Mouse (Mus musculus) megakaryocyte, embryonic 14.5 days (primary cell): ENCODE results near the gene Rasa2. TPM values are rescaled to one million over a fixed set of nuclear protein-coding genes. Genes with fewer than 3 reads are reported as not detected.
"Not testable (repeated sequence)": the region's sequence is repeated elsewhere in the genome, so short reads cannot be mapped to it uniquely, and the experiment has no call there.

Experiments used
- H3K27me3 ChIP-seq: replicated peaks from 2 replicates; pipeline ENCODE3; 2012; ENCODE audit warnings: inconsistent platforms
- H3K36me3 ChIP-seq: replicated peaks from 2 replicates; pipeline ENCODE3; 2012; ENCODE audit warnings: low read length, inconsistent platforms, mixed read lengths
- H3K4me1 ChIP-seq: 2 replicates; pipeline ENCODE4 v1.6.1; 2012; ENCODE audit warnings: inconsistent platforms
- H3K4me3 ChIP-seq: replicated peaks from 2 replicates; pipeline ENCODE3; 2012; ENCODE audit warnings: moderate library complexity, mild to moderate bottlenecking, inconsistent platforms
- H3K9me3 ChIP-seq: 2 replicates; pipeline ENCODE4 v1.6.1; 2012; ENCODE audit warnings: inconsistent platforms
- FLI1 ChIP-seq: IDR thresholded peaks from 2 replicates; pipeline ENCODE4 v1.6.1; 2012; ENCODE audit warnings: low read length, inconsistent platforms, mixed read lengths
- GATA1 ChIP-seq: IDR thresholded peaks from 3 replicates; pipeline ENCODE4 v1.6.1; 2012; ENCODE audit warnings: mixed read lengths, low read length, inconsistent platforms, borderline replicate concordance
- polyA plus RNA-seq: library from polyadenylated mRNA; stranded (reverse); fragments of >175 nt; gene quantifications from 2 replicates; pipeline ENCODE4 v1.2.3, GENCODE M21; 2012; ENCODE audit warnings: low replicate concordance; ENCODE audit not compliant: insufficient read depth

The Rasa2 gene
- polyA plus RNA-seq, 1 experiment, result 0.38 TPM

- TF ChIP-seq GATA1, result no peak
- TF ChIP-seq FLI1, result no peak
- H3K4me1 ChIP-seq, result peaks cover 28% of the 10 kb centered on the region
- peaks cover 24% of the 10 kb centered on the region for H3K36me3 ChIP-seq
- H3K4me3 ChIP-seq, result no peak overlapping the region
- no peaks in the 10 kb centered on the region for H3K27me3 ChIP-seq
- H3K9me3 ChIP-seq, result no peaks in the 10 kb centered on the region
Observed at GRCm38 (mm10) chr9:96536895-96537614, 94.4 kb downstream of the Rasa2 start.

- H3K4me3 ChIP-seq, H3K27me3 ChIP-seq, H3K9me3 ChIP-seq: not testable (repeated sequence)
- H3K4me1 ChIP-seq, result peaks cover 28% of the 10 kb centered on the region
- peaks cover 14% of the 10 kb centered on the region for H3K36me3 ChIP-seq
Observed at GRCm38 (mm10) chr9:96536093-96536492, 95.3 kb downstream of the Rasa2 start.

GRCm38 (mm10) chr9:96535431-96535830 lies 96.0 kb downstream of the Rasa2 start:
- TF ChIP-seq GATA1 (no peak), FLI1 (no peak)
- Histone ChIP-seq H3K27me3 (no peaks in the 10 kb centered on the region), H3K9me3 (no peaks in the 10 kb centered on the region), H3K36me3 (peaks cover 12% of the 10 kb centered on the region), H3K4me3 (no peak overlapping the region), H3K4me1 (peaks cover 28% of the 10 kb centered on the region)

GRCm38 (mm10) chr9:96534256-96534655 lies 97.2 kb downstream of the Rasa2 start:
- no peaks in the 10 kb centered on the region for H3K9me3 ChIP-seq
- H3K4me1 ChIP-seq, result peaks cover 28% of the 10 kb centered on the region
- no peak for TF ChIP-seq GATA1
- no peak for TF ChIP-seq FLI1
- H3K4me3 ChIP-seq, result no peak overlapping the region
- peaks cover 10% of the 10 kb centered on the region for H3K36me3 ChIP-seq
- H3K27me3 ChIP-seq, result no peaks in the 10 kb centered on the region

GRCm38 (mm10) chr9:96533476-96533875 lies 97.9 kb downstream of the Rasa2 start:
- peaks cover 22% of the 10 kb centered on the region for H3K4me1 ChIP-seq
- H3K36me3 ChIP-seq, result peaks cover 7% of the 10 kb centered on the region
- TF ChIP-seq FLI1 (no peak), GATA1 (no peak)
- H3K27me3 ChIP-seq, result no peaks in the 10 kb centered on the region
- H3K9me3 ChIP-seq, result no peaks in the 10 kb centered on the region
- H3K4me3 ChIP-seq, result no peak overlapping the region

- H3K4me1 ChIP-seq, result peaks cover 22% of the 10 kb centered on the region
- no peak overlapping the region for H3K4me3 ChIP-seq
- H3K9me3 ChIP-seq, result no peaks in the 10 kb centered on the region
- H3K27me3 ChIP-seq, result no peaks in the 10 kb centered on the region
- TF ChIP-seq FLI1 (no peak), GATA1 (no peak)
- H3K36me3 ChIP-seq, result peaks cover 4% of the 10 kb centered on the region
Observed at GRCm38 (mm10) chr9:96532531-96532930, 98.9 kb downstream of the Rasa2 start.

GRCm38 (mm10) chr9:96530674-96531081 lies 100.7 kb downstream of the Rasa2 start:
- Histone ChIP-seq H3K4me1 (peaks cover 15% of the 10 kb centered on the region), H3K9me3 (no peaks in the 10 kb centered on the region), H3K27me3 (peaks cover 1% of the 10 kb centered on the region), H3K36me3 (no peaks in the 10 kb centered on the region), H3K4me3 (no peak overlapping the region)
- no peak for TF ChIP-seq GATA1
- no peak for TF ChIP-seq FLI1

- no peaks in the 10 kb centered on the region for H3K9me3 ChIP-seq
- H3K4me1 ChIP-seq, result peaks cover 12% of the 10 kb centered on the region
- no peak overlapping the region for H3K4me3 ChIP-seq
- no peaks in the 10 kb centered on the region for H3K36me3 ChIP-seq
- peaks cover 6% of the 10 kb centered on the region for H3K27me3 ChIP-seq
- no peak for TF ChIP-seq GATA1
- TF ChIP-seq FLI1, result no peak
Observed at GRCm38 (mm10) chr9:96529961-96530673, 101.3 kb downstream of the Rasa2 start.

- Histone ChIP-seq H3K27me3 (peaks cover 10% of the 10 kb centered on the region), H3K4me3 (peak overlapping the region; percentile 28), H3K9me3 (no peaks in the 10 kb centered on the region), H3K36me3 (no peaks in the 10 kb centered on the region), H3K4me1 (peaks cover 16% of the 10 kb centered on the region)
- TF ChIP-seq GATA1, result no peak
- no peak for TF ChIP-seq FLI1
Observed at GRCm38 (mm10) chr9:96526011-96526410, 105.4 kb downstream of the Rasa2 start.

GRCm38 (mm10) chr9:96524972-96525506 lies 106.4 kb downstream of the Rasa2 start, which contains the start of gene Gm28729:
Gm28729 (minus strand) TSS chr9:96525264.
- peaks cover 16% of the 10 kb centered on the region for H3K4me1 ChIP-seq
- H3K27me3 ChIP-seq, result peaks cover 10% of the 10 kb centered on the region
- no peaks in the 10 kb centered on the region for H3K9me3 ChIP-seq
- H3K36me3 ChIP-seq, result no peaks in the 10 kb centered on the region
- peak within 1 kb of the TSS; percentile 28 for H3K4me3 ChIP-seq
- no peak for TF ChIP-seq GATA1
- TF ChIP-seq FLI1, result no peak
